Mouse (Mus musculus): ENCODE measurements around the gene Actn2.

DNA sequence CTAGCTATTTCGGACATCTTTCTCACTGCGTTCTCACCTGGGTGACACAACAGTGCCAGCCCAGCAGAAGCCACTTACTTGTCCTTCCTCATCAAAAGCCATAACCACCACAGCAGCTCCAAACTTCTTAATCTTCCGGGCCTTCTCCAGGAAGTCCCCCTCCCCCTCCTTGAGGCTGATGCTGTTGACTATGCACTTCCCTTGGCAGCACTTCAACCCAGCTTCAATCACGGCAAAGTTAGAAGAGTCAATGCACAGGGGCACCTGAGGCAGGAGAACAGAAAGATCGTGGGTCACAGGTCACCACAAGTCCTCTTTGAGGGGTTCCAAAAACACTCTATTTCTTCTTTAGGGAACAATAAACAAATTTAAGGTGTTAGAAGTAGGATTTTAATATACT, 113.0 kb downstream of the Actn2 start:
- TF ChIP-seq POLR2A (IDR thresholded peaks at IDR 0.05; ENCODE audit: borderline replicate concordance, low read depth, low read length) (no peak), CTCF (IDR thresholded peaks at IDR 0.05; ENCODE audit: low read depth, low read length) (no peak)
